Mouse (Mus musculus) heart, embryonic 14.5 days (tissue): Measurements from ENCODE around the gene Miox. TPM values are rescaled to one million over a fixed set of nuclear protein-coding genes. Genes with fewer than 3 reads are reported as not detected.

Source experiments
- ATAC-seq: fragments of 200-750 bp; cut with Nextera tagmentation; 2 replicates; pipeline ENCODE4 v1.8.0; 2017; ENCODE audit warnings: low read depth, moderate TSS enrichment; ENCODE audit not compliant: insufficient number of reproducible peaks, insufficient read depth, low FRiP score
- H3K27ac ChIP-seq, 2 experiments: fragments of 200-500 bp in 1 of 2; fragments of 300-500 bp in 1 of 2; sonication (generic) in 1 of 2; replicated peaks in 1 of 2; 2 replicates each; pipeline ENCODE4 v1.5.1; 2012 to 2014; ENCODE audit warnings: low read depth in 2 of 2, low read length in 2 of 2, control low read depth in 1 of 2, mild to moderate bottlenecking in 1 of 2, mixed read lengths in 1 of 2; ENCODE audit not compliant: control insufficient read depth in 1 of 2, insufficient read depth in 1 of 2
- H3K27me3 ChIP-seq: fragments of 300-500 bp; sonication (generic); 2 replicates; pipeline ENCODE4 v1.6.1; 2014; ENCODE audit warnings: mild to moderate bottlenecking, low read length, control low read depth; ENCODE audit not compliant: control insufficient read depth, insufficient read depth
- H3K36me3 ChIP-seq: fragments of 300-500 bp; sonication (generic); 2 replicates; pipeline ENCODE4 v1.6.1; 2014; ENCODE audit warnings: mild to moderate bottlenecking, control low read depth, low read length, mixed read lengths; ENCODE audit not compliant: control insufficient read depth, insufficient read depth
- H3K4me1 ChIP-seq, 2 experiments: fragments of 200-500 bp in 1 of 2; fragments of 300-500 bp in 1 of 2; sonication (generic) in 1 of 2; 2 replicates each; pipeline ENCODE4 v1.6.1; 2012 to 2014; ENCODE audit warnings: low read length in 2 of 2, control low read depth in 1 of 2, mixed read lengths in 1 of 2; ENCODE audit not compliant: control insufficient read depth in 2 of 2, insufficient read depth in 2 of 2
- H3K4me2 ChIP-seq: fragments of 300-500 bp; sonication (generic); 2 replicates; pipeline ENCODE4 v1.6.1; 2014; ENCODE audit warnings: mild to moderate bottlenecking, low read length
- H3K4me3 ChIP-seq, 2 experiments: fragments of 200-500 bp in 1 of 2; fragments of 300-500 bp in 1 of 2; sonication (generic) in 1 of 2; 2 replicates each; pipeline ENCODE4 v1.5.1; 2012 to 2014; ENCODE audit warnings: low read length in 2 of 2, mild to moderate bottlenecking in 2 of 2, control low read depth in 1 of 2, low read depth in 1 of 2, moderate library complexity in 1 of 2; ENCODE audit not compliant: control insufficient read depth in 1 of 2, insufficient read depth in 1 of 2
- H3K9ac ChIP-seq: fragments of 300-500 bp; sonication (generic); 2 replicates; pipeline ENCODE4 v1.6.1; 2014; ENCODE audit warnings: mild to moderate bottlenecking, low read length
- H3K9me3 ChIP-seq: fragments of 300-500 bp; sonication (generic); 2 replicates; pipeline ENCODE4 v1.6.1; 2016; ENCODE audit warnings: low read length, control low read depth; ENCODE audit not compliant: control insufficient read depth
- WGBS: fragments of 180-500 bp; shearing (Covaris S2); extraction: QIAGEN DNeasy Blood & Tissue Kit; methylation state at CpG from one replicate; pipeline ENCODE4 v1.1.7; 2014; 5-methylcytosine and 5-hydroxymethylcytosine counted together
- polyA plus RNA-seq: library from polyadenylated mRNA; unstranded; fragments of >200 nt; fragmentation: Nextera tagmentation; extraction: Ambion mirVana; gene quantifications from 2 replicates; pipeline ENCODE4 v1.2.1, GENCODE M21; 2014

Miox gene
- polyA plus RNA-seq, 1 experiment from 2014 or later, result not detected

DNA sequence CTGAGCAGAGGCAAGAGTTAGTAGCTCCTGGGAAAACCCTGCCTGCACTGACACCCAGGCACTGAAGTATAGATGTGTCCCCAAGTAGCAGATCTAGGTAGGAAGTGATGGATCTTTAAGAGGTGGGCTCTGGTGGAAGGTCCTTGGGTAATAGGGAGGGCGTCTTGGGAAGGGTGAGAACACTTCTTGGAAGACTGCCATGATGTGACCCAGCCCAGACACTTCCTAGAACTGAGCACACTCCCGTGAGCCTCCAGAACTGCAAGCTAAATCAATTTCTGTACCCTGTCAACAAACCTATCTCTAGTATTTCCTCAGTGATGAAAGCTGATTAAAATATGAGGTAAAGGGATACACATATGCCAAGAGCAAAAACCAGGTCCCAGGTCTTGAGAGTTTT, 41.4 kb upstream of the Miox start:
- Histone ChIP-seq H3K27ac (no peak overlapping the region), H3K9me3 (no peaks in the 10 kb centered on the region)
- 63% methylated on average over 2 of the region's 2 CpGs for WGBS

DNA sequence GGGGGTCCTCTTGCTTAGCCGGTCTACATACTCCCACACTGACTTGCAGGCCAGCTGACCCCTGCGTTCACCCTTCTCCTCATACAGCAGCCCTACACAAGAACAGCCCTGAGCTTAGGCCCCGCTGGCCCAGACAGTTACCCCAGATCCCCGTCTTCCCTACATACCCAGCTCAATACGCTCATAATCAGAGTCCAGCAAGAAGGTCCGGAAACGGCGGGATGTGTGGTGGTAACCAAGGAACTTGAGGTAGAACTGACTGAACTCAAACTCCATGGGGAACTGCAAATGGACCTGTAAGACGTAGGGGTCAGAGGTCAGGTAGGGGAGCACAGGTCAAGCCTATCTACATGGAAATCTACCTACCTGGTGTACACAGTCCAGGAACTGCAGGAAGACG, 40.4 kb upstream of the Miox start:
- WGBS, result 95% methylated on average over 10 of the region's 10 CpGs
- no peak for ATAC-seq
- H3K27ac ChIP-seq, result no peak overlapping the region

More for the DNA sequence above, 41.4 kb upstream of the Miox start:
- Histone ChIP-seq H3K4me2 (no peak overlapping the region), H3K36me3 (peaks cover 89% of the 10 kb centered on the region), H3K27me3 (no peaks in the 10 kb centered on the region), H3K4me1 (peaks cover 2 to 6% of the 10 kb centered on the region in 2 experiments; a peak in 2 of 4 replicates), H3K4me3 (no peak overlapping the region), H3K9ac (no peak overlapping the region)
- ATAC-seq, result no peak

DNA sequence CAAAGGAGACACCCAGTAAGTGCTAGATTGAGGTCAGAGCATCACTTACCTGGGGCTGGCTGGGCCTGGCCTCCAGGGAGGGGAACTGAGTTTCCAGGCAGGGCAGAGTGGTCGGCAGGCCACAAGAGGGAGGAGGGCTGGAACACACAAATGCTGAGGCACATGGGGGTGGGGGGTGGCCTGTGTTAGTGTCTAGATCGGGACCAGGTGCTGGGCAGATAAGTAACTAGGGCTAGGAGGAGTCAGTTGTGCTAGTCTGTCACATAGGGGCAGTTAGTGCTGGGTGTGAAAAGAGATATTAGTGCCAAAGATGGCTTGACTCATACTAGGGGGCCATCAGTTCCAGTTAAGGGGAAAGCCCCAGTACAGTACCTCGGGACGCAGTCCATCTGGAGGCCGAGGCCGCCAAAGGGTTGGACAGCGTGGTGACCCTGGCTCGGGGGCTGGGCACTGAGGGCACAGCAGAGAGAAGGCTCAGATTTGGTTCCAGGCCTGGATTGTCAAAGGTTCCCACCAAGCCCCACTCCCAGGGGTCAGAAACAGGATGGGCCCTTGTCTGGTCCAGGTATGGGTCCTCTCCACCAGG, 38.5 kb upstream of the Miox start:
- ATAC-seq, result no peak
- peaks cover 83% of the 10 kb centered on the region for H3K36me3 ChIP-seq
- no peak overlapping the region for H3K4me2 ChIP-seq
- peaks cover 2 to 6% of the 10 kb centered on the region in 2 experiments; a peak in 2 of 4 replicates for H3K4me1 ChIP-seq
- H3K9ac ChIP-seq, result no peak overlapping the region
- no peaks in the 10 kb centered on the region for H3K27me3 ChIP-seq
- no peaks in the 10 kb centered on the region for H3K9me3 ChIP-seq
- H3K27ac ChIP-seq, result no peak overlapping the region
- no peak overlapping the region for H3K4me3 ChIP-seq
- WGBS, result 90% methylated on average over 8 of the region's 8 CpGs

More for the DNA sequence above, 40.4 kb upstream of the Miox start:
- no peaks in the 10 kb centered on the region for H3K27me3 ChIP-seq
- H3K9ac ChIP-seq, result no peak overlapping the region
- H3K4me1 ChIP-seq, result peaks cover 2 to 6% of the 10 kb centered on the region in 2 experiments; a peak in 2 of 4 replicates
- H3K36me3 ChIP-seq, result peaks cover 85% of the 10 kb centered on the region
- H3K4me3 ChIP-seq, result no peak overlapping the region
- H3K9me3 ChIP-seq, result no peaks in the 10 kb centered on the region
- H3K4me2 ChIP-seq, result no peak overlapping the region

DNA sequence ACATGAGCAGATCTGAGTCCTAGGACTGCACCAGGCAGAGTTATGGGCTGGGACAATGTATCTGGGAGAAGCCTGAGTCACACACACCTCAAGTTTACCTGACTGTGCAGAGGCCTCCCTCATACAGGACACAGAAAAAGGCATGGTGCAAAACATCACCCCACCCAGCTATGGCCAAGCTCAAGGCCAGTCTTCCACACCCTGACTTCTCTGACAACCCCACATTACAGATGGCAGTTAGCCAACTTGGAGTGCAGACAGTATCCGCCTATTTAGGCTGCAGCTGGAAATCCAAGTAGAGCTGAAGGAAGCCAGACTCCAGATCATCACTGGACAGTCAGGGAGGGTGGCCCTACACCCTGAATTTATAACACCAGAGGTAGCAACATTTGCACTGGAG, 37.7 kb upstream of the Miox start:
- Histone ChIP-seq H3K36me3 (peaks cover 85% of the 10 kb centered on the region), H3K9ac (no peak overlapping the region), H3K9me3 (no peaks in the 10 kb centered on the region), H3K27me3 (no peaks in the 10 kb centered on the region), H3K4me3 (no peak overlapping the region), H3K4me2 (no peak overlapping the region), H3K4me1 (peaks cover 2 to 6% of the 10 kb centered on the region in 2 experiments; a peak in 2 of 4 replicates), H3K27ac (no peak overlapping the region)
- WGBS, result 20% methylated on average over 1 of the region's 1 CpGs
- ATAC-seq, result no peak

DNA sequence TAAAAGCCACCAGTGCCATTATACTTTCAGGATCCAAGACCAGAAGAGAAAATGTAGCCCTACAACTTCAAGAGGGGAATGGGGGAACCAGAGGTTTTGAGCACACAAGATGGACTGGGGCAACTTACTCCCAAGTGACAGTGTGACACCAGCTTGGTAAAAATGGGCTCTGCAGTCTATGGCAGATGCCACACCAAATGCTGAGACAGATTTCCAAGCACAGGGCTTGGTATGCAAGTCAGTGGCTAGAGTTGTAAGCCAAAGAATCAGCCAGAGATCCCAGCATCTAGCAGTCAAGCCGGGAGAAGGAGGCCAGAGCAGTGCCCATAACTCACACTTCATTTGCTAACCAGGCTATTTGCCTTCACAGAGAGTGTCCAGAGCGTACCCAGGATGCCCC, 36.5 kb upstream of the Miox start:
- Histone ChIP-seq H3K4me3 (no peak overlapping the region), H3K9ac (no peak overlapping the region), H3K4me2 (no peak overlapping the region), H3K4me1 (peaks cover 2 to 6% of the 10 kb centered on the region in 2 experiments; a peak in 2 of 4 replicates), H3K36me3 (peaks cover 85% of the 10 kb centered on the region), H3K27me3 (no peaks in the 10 kb centered on the region), H3K27ac (no peak overlapping the region), H3K9me3 (no peaks in the 10 kb centered on the region)
- WGBS, result 94% methylated on average over 2 of the region's 2 CpGs
- ATAC-seq, result no peak

DNA sequence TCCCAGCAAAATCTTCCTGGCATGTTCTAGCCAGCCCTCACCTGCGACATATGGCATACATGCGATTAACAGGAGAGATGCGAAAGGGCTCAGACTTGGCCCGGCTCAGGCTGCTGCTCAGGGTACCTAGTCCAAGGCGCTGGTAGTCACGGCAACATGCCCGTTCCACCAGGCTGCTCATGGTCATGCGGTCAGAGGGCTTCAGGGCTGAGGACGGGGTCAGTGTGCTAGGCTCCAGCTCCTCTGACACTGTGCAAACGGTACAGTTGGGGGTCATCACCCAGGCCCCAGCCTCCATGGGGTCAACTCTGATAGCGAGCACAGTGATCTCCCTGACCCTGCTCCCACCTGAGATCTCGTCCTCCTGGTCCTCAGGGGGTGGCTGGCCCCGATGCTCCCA, 34.0 kb upstream of the Miox start:
- Histone ChIP-seq H3K9ac (no peak overlapping the region), H3K4me2 (no peak overlapping the region), H3K4me3 (no peak overlapping the region), H3K4me1 (peaks cover 2 to 6% of the 10 kb centered on the region in 2 experiments; a peak in 2 of 4 replicates), H3K27ac (no peak overlapping the region), H3K36me3 (peaks cover 85% of the 10 kb centered on the region), H3K9me3 (no peaks in the 10 kb centered on the region), H3K27me3 (no peaks in the 10 kb centered on the region)
- 94% methylated on average over 13 of the region's 13 CpGs for WGBS
- no peak for ATAC-seq

DNA sequence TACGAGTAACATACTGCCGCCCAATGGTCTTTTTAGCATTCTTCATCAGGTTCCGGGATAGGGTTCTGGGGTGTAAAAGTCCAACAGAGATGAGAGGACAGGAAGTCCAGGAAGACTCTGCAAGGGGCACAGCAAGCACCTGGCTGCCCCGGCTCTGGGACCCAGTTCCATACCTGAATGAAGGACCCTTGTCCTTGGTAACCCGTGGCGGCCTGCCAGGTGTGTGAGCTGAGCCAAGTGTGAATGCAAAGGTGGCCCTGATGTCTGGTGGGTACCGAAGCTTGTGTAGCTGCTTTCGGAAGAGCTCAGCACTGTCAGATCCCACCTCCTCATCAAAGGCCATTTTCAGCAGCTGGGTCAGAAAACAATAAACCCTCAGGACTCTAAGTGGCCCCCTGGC, 33.6 kb upstream of the Miox start:
- Histone ChIP-seq H3K27ac (no peak overlapping the region), H3K36me3 (peaks cover 85% of the 10 kb centered on the region), H3K9ac (no peak overlapping the region), H3K9me3 (no peaks in the 10 kb centered on the region), H3K27me3 (no peaks in the 10 kb centered on the region), H3K4me1 (peaks cover 2 to 6% of the 10 kb centered on the region in 2 experiments; a peak in 2 of 4 replicates), H3K4me3 (no peak overlapping the region), H3K4me2 (no peak overlapping the region)
- ATAC-seq, result no peak
- 96% methylated on average over 8 of the region's 8 CpGs for WGBS

DNA sequence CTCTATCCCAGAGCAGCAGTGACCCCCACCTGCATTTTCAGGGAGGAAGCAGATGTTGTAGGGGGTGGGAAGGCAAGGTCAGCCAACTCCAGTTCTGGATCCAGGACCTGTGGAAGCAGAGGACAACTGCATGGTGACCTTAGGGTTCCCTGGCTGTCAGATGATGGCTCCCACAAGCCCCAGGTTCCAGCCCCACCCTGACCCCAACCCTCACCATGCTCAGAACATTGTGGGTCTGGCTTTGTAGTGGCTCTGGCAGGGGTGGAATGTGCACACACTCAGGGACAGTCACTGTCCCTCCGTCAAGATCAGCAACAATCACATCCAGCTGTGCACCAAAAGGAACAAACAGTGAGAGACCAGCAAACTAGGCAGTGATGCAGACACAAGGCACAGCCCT, 28.2 kb upstream of the Miox start:
- no peak for ATAC-seq
- Histone ChIP-seq H3K4me1 (peaks cover 4 to 13% of the 10 kb centered on the region in 2 experiments; a peak in 3 of 4 replicates), H3K27me3 (no peaks in the 10 kb centered on the region), H3K4me3 (no peak overlapping the region), H3K36me3 (peaks cover 70% of the 10 kb centered on the region), H3K27ac (no peak overlapping the region), H3K9ac (no peak overlapping the region), H3K4me2 (no peak overlapping the region), H3K9me3 (no peaks in the 10 kb centered on the region)
- 77% methylated on average over 1 of the region's 1 CpGs for WGBS
